Mouse (Mus musculus) brown adipose tissue, adult 24 weeks (tissue): Measurements from ENCODE around the gene Fyn. TPM values are rescaled to one million over a fixed set of nuclear protein-coding genes. Genes with fewer than 3 reads are reported as not detected.

Experiments
- H3K27ac ChIP-seq: fragments of 200-500 bp; replicated peaks from 2 replicates; pipeline ENCODE4 v1.5.1; 2012; ENCODE audit warnings: low read depth, mild to moderate bottlenecking, low read length
- H3K4me1 ChIP-seq: fragments of 200-500 bp; 2 replicates; pipeline ENCODE4 v1.6.1; 2012; ENCODE audit warnings: low read length, mixed read lengths; ENCODE audit not compliant: control insufficient read depth, insufficient read depth, insufficient read length
- H3K4me3 ChIP-seq: fragments of 200-500 bp; 2 replicates; pipeline ENCODE4 v1.5.1; 2012; ENCODE audit warnings: low read depth, mild to moderate bottlenecking, low read length, moderate library complexity; ENCODE audit not compliant: insufficient read depth
- polyA plus RNA-seq: library from polyadenylated mRNA; stranded (reverse); fragments of >200 nt; gene quantifications from 2 replicates; pipeline ENCODE4 v1.2.4, GENCODE M21; 2012; ENCODE audit not compliant: missing spikeins, insufficient read depth, insufficient read length

Fyn gene
- polyA plus RNA-seq, 1 experiment: 7.6 TPM

GRCm38 (mm10) chr10:39592501-39592900, 223.8 kb downstream of the Fyn start:
- Histone ChIP-seq H3K4me3 (no peak overlapping the region), H3K27ac (no peak overlapping the region), H3K4me1 (peaks cover 5% of the 10 kb centered on the region; the same call in 1 of the 2 replicates)

- no peak overlapping the region for H3K27ac ChIP-seq
These were observed 226.1 kb downstream of the Fyn start for GRCm38 (mm10) chr10:39594716-39595115.

GRCm38 (mm10) chr10:39595862-39596261, 227.2 kb downstream of the Fyn start:
- H3K27ac ChIP-seq: no peak overlapping the region
- no peaks in the 10 kb centered on the region for H3K4me1 ChIP-seq
- H3K4me3 ChIP-seq: no peak overlapping the region

More at GRCm38 (mm10) chr10:39594716-39595115, 226.1 kb downstream of the Fyn start:
- no peak overlapping the region for H3K4me3 ChIP-seq
- peaks cover under 1% of the 10 kb centered on the region; the same call in 1 of the 2 replicates for H3K4me1 ChIP-seq

DNA sequence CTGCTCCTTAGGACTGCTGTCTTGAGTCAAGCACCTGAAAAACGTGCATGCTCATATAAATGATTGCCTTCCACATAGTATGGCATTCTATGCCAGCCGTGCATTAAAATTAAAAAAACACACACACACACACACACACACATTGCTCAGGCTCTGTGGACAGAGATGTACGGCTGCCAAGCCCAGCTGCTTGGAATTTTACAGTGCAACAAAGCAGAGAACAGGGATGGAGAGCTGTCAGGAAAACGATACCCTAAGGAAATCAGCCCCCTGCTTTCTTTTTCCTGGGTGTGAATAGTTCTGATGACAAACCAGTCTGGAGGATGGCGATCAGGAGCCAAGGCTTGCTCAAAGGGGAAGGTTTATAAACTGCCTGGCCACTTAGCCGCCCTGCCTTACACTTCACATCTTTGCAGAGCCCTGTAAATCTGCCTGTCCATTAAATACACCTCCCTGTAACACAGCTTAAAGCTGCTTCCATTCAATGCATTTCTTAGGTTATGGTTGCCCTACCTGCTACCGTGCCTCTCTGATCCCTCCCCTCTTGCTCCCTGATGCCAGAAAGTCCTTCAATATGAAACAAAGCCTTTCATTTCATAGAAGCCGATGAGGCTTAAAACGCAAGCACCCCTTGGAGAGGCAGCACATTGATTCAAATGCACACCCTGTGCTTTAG, 228.6 kb downstream of the Fyn start:
- Histone ChIP-seq H3K4me1 (no peaks in the 10 kb centered on the region), H3K4me3 (no peak overlapping the region), H3K27ac (no peak overlapping the region)

DNA sequence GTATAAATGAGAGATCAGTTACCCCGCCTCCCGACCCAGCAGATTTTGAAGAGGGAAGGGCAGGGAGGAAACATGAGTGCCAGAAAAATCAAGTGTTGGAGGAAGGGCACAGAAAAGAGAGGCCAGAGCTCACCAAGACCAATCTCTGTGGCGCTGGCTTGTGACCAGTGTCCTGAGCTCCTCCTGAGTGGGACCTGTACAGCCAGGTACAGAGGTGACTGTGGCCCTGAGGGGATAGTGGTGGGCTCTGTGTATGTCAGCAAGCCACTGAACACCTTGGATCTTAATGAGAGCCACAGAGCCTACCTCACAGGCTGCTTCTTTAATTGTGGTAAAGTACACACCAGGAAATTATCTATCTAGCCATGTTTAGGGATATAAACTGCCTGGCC, 229.1 kb downstream of the Fyn start:
- Histone ChIP-seq H3K4me3 (no peak overlapping the region), H3K4me1 (no peaks in the 10 kb centered on the region), H3K27ac (no peak overlapping the region)

- no peak overlapping the region for H3K27ac ChIP-seq
- H3K4me1 ChIP-seq: no peaks in the 10 kb centered on the region
These were observed 230.9 kb downstream of the Fyn start for GRCm38 (mm10) chr10:39599601-39600000.

GRCm38 (mm10) chr10:39600115-39600514, 231.5 kb downstream of the Fyn start:
- Histone ChIP-seq H3K4me3 (no peak overlapping the region), H3K27ac (no peak overlapping the region), H3K4me1 (no peaks in the 10 kb centered on the region)

More at GRCm38 (mm10) chr10:39599601-39600000, 230.9 kb downstream of the Fyn start:
- no peak overlapping the region for H3K4me3 ChIP-seq

- H3K27ac ChIP-seq: no peak overlapping the region
- H3K4me3 ChIP-seq: no peak overlapping the region
- H3K4me1 ChIP-seq: no peaks in the 10 kb centered on the region
These were observed 232.4 kb downstream of the Fyn start for GRCm38 (mm10) chr10:39601068-39601467.

DNA sequence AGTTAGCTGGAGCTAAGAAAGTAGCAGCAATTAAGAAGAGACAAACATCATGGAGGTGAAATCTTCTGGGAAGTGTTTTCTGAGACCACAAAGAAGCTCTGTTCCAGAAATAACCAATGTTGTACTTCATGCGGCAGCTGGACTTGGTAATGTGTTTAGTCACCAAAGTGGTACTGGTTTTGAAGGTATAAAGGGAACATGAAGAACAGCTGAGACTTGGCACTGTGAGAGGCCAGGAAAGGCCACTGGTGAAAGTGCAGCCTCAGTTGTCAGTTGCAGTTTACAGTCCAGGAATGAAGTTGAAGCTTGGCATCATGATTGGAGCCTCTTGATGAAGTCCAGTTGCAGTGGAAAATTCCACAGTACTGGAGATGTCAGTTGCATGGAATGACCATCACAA, 237.8 kb downstream of the Fyn start:
- H3K27ac ChIP-seq: no peak overlapping the region
- H3K4me3 ChIP-seq: no peak overlapping the region
- no peaks in the 10 kb centered on the region for H3K4me1 ChIP-seq

DNA sequence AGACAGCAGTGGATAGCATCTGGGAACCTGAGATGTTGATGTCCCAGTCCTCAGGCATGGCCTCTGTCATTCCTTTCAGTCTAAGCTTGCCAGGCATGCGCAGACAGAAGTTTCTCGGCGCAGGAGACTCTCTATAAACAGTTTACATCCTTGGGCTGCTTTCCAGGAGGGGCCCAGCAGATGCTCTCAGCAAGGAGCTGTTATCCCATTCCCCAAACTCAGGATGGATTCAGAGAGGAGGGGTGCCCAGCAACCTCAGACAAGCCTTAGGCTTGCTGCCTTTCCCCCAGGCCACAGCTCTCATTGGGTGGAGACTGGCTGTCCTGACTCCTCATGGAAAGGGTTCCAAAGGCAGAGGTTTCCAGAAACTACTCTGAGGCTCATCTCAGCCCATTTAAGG, 242.6 kb downstream of the Fyn start:
- Histone ChIP-seq H3K4me3 (no peak overlapping the region), H3K4me1 (no peaks in the 10 kb centered on the region), H3K27ac (no peak overlapping the region)

DNA sequence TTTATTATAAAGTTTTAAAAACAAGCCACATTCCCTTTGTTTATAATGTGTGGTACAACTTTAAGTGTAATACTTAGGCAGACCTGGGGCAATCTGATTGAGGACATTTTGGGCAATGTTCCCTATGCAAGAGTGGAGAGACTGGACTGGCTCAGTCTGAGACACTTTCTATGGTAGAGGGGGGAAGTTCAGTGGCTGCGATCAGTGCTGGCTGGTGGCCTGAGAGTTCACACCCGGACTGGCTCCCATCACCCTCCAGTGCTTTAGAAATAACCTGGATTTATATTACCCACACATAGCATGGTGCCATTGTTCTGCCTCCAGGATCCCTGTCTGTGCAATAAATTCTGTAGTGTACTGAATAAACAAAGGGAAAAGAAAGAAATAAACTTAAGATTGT, 243.5 kb downstream of the Fyn start:
- peak overlapping the region; percentile 13; the same call in 1 of the 2 replicates for H3K4me3 ChIP-seq

GRCm38 (mm10) chr10:39612633-39612988, 244.0 kb downstream of the Fyn start, which contains the start of gene Traf3ip2:
Gene Traf3ip2 (plus strand): TSS chr10:39612934.
- no peaks in the 10 kb centered on the region for H3K4me1 ChIP-seq
- H3K27ac ChIP-seq: peak within 1 kb of the TSS; percentile 93
- peak within 1 kb of the TSS; percentile 72 for H3K4me3 ChIP-seq

More for the DNA sequence above, 243.5 kb downstream of the Fyn start:
- Histone ChIP-seq H3K4me1 (no peaks in the 10 kb centered on the region), H3K27ac (peak overlapping the region; percentile 42; the same call in 1 of the 2 replicates)

DNA sequence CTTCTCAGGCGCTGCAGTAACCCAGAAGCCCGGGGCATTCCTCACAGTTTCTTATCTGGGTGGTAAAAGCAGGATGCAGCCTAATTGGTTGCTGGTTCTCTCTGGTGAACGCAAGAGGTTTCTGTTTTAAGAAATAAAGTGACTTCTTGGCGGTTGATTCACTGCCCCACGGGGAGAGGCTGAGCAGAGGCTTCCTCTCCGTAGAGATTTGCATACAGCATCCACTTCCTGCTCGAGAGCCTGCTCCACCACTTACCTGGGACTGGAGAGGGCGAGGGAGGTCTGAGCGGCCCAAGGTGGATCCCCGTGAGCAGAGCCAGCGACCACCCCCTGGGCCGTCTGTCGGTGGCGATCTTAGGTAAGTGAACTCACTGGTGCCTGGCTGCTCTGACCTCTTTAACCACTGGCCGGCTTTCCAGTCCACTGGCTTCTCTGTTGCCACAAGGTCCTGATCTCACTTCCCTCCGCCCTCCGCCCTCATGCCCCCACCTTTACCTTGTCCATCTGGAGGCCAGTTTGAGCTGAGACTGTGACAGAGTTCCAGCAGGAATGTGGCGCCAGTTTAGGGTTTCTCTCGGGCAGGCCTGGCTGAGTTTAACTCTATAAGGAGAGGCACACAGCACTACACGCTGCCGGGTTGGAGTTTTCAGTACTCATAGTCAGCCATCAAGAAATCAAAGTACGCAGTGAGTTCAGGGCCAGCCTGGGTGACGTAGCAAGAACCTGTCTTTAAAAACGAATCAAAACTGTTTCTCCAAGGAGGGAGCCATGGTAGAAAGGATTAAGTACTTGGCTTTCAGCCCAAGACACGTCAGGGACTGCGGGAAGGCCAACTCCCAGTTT, 244.6 kb downstream of the Fyn start:
- H3K27ac ChIP-seq: peak overlapping the region; percentile 93
- H3K4me3 ChIP-seq: peak overlapping the region; percentile 72

DNA sequence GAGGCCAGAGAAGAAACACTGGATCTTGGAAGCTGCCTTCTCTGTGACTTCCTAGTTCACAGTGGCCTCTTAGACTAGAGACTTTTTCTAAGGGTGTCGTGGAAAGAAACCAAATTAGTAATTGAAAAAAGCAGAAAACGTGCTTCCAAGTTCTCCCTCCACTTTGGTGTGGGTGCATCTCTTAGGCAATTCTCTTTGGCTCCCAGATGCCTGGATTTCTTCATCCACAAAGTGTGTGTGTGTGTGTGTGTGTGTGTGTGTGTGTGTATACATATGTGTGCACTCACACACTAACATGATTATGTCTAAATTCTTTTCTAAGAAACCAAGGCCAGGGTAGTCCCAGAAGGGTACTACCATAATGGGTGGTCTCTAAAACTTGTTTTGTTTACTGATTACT, 245.3 kb downstream of the Fyn start:
- Histone ChIP-seq H3K4me1 (no peaks in the 10 kb centered on the region), H3K27ac (peak overlapping the region; percentile 23), H3K4me3 (no peak overlapping the region)

More for the DNA sequence above, 244.6 kb downstream of the Fyn start:
- no peaks in the 10 kb centered on the region for H3K4me1 ChIP-seq

- Histone ChIP-seq H3K27ac (no peak overlapping the region), H3K4me3 (no peak overlapping the region)
These were observed 246.0 kb downstream of the Fyn start for GRCm38 (mm10) chr10:39614676-39615075.

More at GRCm38 (mm10) chr10:39614676-39615075, 246.0 kb downstream of the Fyn start:
- no peaks in the 10 kb centered on the region for H3K4me1 ChIP-seq
